Mouse (Mus musculus): ENCODE results near the gene Olfr1495. TPM values are rescaled to one million over a fixed set of nuclear protein-coding genes. Genes with fewer than 3 reads are reported as not detected.
A peak's percentile ranks its signal among the peaks of the same experiment; 100 is the strongest.
"Not testable (repeated sequence)": the region's sequence is repeated elsewhere in the genome, so short reads cannot be mapped to it uniquely, and the experiment has no call there.

Olfr1495 gene
- polyA plus RNA-seq (2012; rRNA removed) = not detected in 2 replicates

GRCm38 (mm10) chr19:13764306-13764705 lies at the start of gene Olfr1495:
Gene Olfr1495 (plus strand): TSS chr19:13764606.
- Histone ChIP-seq H3K4me1 (ENCODE audit: control insufficient read depth, insufficient read depth, low read length) (no peaks in the 10 kb centered on the region), H3K27ac (ENCODE audit: insufficient read depth, low read length) (no peak within 1 kb of the TSS), H3K4me3 (ENCODE audit: insufficient read depth, low read length) (no peak within 1 kb of the TSS)
- no peak for TF ChIP-seq POLR2A (IDR thresholded peaks at IDR 0.05; ENCODE audit: extremely low read depth, insufficient read depth, low read length)
- TF ChIP-seq CTCF (IDR thresholded peaks at IDR 0.05; ENCODE audit: extremely low read depth, insufficient read depth, low read length) = no peak

- TF ChIP-seq CTCF (IDR thresholded peaks at IDR 0.05; ENCODE audit: extremely low read depth, insufficient read depth, low read length) (no peak), POLR2A (IDR thresholded peaks at IDR 0.05; ENCODE audit: extremely low read depth, insufficient read depth, low read length) (no peak)
- Histone ChIP-seq H3K4me3 (ENCODE audit: insufficient read depth, low read length) (no peak within 1 kb of the TSS), H3K27ac (ENCODE audit: insufficient read depth, low read length) (no peak within 1 kb of the TSS), H3K4me1 (ENCODE audit: control insufficient read depth, insufficient read depth, low read length) (no peaks in the 10 kb centered on the region)
Measured at GRCm38 (mm10) chr19:13722978-13723377, 41.4 kb upstream of the Olfr1495 start, which contains the start of gene Olfr1493-ps1. Gene Olfr1493-ps1 (plus strand): TSS chr19:13723278.

- H3K4me3 ChIP-seq (ENCODE audit: insufficient read depth, low read length) = no peak within 1 kb of the TSS
- H3K27ac ChIP-seq (ENCODE audit: insufficient read depth, low read length) = no peak within 1 kb of the TSS
- no peaks in the 10 kb centered on the region for H3K4me1 ChIP-seq (ENCODE audit: control insufficient read depth, insufficient read depth, low read length)
- TF ChIP-seq CTCF (IDR thresholded peaks at IDR 0.05; ENCODE audit: extremely low read depth, insufficient read depth, low read length) (no peak), POLR2A (IDR thresholded peaks at IDR 0.05; ENCODE audit: extremely low read depth, insufficient read depth, low read length) (no peak)
Measured at GRCm38 (mm10) chr19:13739428-13739827, 25.0 kb upstream of the Olfr1495 start, which contains the start of gene Olfr1494. Gene Olfr1494 (plus strand): TSS chr19:13739728.

GRCm38 (mm10) chr19:13749366-13749765 lies 15.0 kb upstream of the Olfr1495 start:
- no peak overlapping the region for H3K4me3 ChIP-seq (ENCODE audit: insufficient read depth, low read length)
- TF ChIP-seq CTCF (IDR thresholded peaks at IDR 0.05; ENCODE audit: extremely low read depth, insufficient read depth, low read length) = no peak
- no peak for TF ChIP-seq POLR2A (IDR thresholded peaks at IDR 0.05; ENCODE audit: extremely low read depth, insufficient read depth, low read length)
- H3K4me1 ChIP-seq (ENCODE audit: control insufficient read depth, insufficient read depth, low read length) = no peaks in the 10 kb centered on the region
- no peak overlapping the region for H3K27ac ChIP-seq (ENCODE audit: insufficient read depth, low read length)

DNA sequence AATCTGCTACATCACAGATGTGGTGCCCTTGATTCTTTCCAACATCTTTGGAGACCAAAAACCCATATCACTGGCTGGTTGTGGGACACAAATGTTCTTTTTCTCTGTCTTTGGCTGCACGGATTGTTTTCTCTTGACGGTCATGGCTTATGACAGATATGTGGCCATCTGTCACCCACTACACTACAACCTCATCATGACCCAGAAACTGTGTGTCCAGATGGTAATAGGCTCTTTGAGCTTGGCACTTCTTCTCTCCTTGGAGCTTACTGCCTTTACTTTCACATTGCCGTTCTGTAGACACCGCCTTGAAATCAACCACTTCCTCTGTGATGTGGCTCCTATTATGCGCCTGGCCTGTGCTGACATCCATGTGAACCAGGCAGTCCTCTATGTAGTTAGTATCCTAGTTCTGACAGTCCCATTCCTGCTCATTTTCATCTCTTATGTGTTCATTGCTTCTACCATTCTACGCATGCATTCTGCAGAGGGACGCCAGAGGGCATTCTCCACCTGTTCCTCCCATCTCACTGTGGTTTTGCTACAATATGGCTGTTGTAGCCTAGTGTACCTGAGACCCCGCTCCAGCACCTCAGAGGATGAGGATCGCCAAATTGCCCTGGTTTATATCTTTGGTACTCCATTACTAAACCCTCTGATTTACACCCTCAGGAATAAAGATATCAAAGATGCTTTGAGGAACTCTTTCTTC lies 4.3 kb downstream of the Olfr1495 start:
- Histone ChIP-seq H3K27ac (ENCODE audit: insufficient read depth, low read length) (no peak overlapping the region), H3K4me3 (ENCODE audit: insufficient read depth, low read length) (no peak overlapping the region), H3K4me1 (ENCODE audit: control insufficient read depth, insufficient read depth, low read length) (no peaks in the 10 kb centered on the region)
- TF ChIP-seq CTCF (IDR thresholded peaks at IDR 0.05; ENCODE audit: extremely low read depth, insufficient read depth, low read length) (no peak), POLR2A (IDR thresholded peaks at IDR 0.05; ENCODE audit: extremely low read depth, insufficient read depth, low read length) (no peak)

GRCm38 (mm10) chr19:13777578-13777977 lies 13.2 kb downstream of the Olfr1495 start, which contains the start of gene Olfr1496:
Gene Olfr1496 (plus strand): TSS chr19:13777878.
- TF ChIP-seq POLR2A (IDR thresholded peaks at IDR 0.05; ENCODE audit: extremely low read depth, insufficient read depth, low read length) (no peak), CTCF (IDR thresholded peaks at IDR 0.05; ENCODE audit: extremely low read depth, insufficient read depth, low read length) (no peak)
- H3K4me3 ChIP-seq (ENCODE audit: insufficient read depth, low read length) = no peak within 1 kb of the TSS
- H3K4me1 ChIP-seq (ENCODE audit: control insufficient read depth, insufficient read depth, low read length) = no peaks in the 10 kb centered on the region
- H3K27ac ChIP-seq (ENCODE audit: insufficient read depth, low read length) = no peak within 1 kb of the TSS

DNA sequence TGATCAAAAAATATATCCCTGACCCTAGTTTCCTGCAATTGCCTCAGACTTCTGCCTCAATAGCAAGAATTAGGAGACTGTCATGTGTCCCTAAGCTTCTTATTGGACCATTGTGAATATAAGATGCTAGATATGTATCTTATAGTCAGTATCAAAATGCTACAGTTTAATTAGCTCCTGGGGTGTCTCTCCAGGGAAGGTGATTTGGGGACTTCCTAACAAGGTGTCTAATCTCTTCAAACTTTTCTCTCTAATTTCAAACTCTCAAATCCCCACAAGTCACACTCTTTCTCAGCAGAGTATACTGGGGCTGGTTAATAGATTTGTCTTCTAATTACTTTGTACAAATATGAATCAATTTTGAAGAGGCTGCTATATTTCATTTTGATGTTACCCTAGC lies 33.7 kb downstream of the Olfr1495 start, which contains the start of gene Olfr1497:
Olfr1497 (minus strand) TSS at position 101 of the 400 bp plus-strand sequence.
- no peak for TF ChIP-seq POLR2A (IDR thresholded peaks at IDR 0.05; ENCODE audit: extremely low read depth, insufficient read depth, low read length)
- no peak for TF ChIP-seq CTCF (IDR thresholded peaks at IDR 0.05; ENCODE audit: extremely low read depth, insufficient read depth, low read length)
- Histone ChIP-seq H3K27ac (ENCODE audit: insufficient read depth, low read length) (no peak within 1 kb of the TSS), H3K4me3 (ENCODE audit: insufficient read depth, low read length) (no peak within 1 kb of the TSS), H3K4me1 (ENCODE audit: control insufficient read depth, insufficient read depth, low read length) (no peaks in the 10 kb centered on the region)

GRCm38 (mm10) chr19:13805486-13805885 lies 41.1 kb downstream of the Olfr1495 start:
- not testable (repeated sequence) for H3K27ac ChIP-seq (ENCODE audit: insufficient read depth, low read length); H3K4me3 ChIP-seq (ENCODE audit: insufficient read depth, low read length)

DNA sequence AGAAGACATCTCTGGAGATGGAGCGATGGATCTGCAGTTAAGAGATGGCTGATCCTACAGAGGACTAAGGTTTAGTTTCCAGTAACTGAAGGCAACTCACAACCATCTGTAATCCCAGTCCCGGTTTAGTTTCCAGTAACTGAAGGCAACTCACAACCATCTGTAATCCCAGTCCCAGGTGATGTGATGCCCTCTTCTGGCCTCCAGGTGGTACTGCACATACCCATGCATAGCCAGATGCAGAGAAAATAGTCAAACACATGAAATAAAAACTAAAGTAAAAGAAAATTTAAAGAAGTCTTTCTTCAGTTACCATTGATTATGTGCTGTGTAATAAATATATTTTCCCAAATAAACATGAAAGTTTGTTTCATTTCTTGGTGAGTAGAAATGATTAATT lies 48.4 kb downstream of the Olfr1495 start:
- Histone ChIP-seq H3K4me1 (ENCODE audit: control insufficient read depth, insufficient read depth, low read length) (no peaks in the 10 kb centered on the region), H3K4me3 (ENCODE audit: insufficient read depth, low read length) (no peak overlapping the region), H3K27ac (ENCODE audit: insufficient read depth, low read length) (no peak overlapping the region)
- TF ChIP-seq CTCF (IDR thresholded peaks at IDR 0.05; ENCODE audit: extremely low read depth, insufficient read depth, low read length) (0 out of 2 replicates have a peak, but pooled peaks have one; percentile 2), POLR2A (IDR thresholded peaks at IDR 0.05; ENCODE audit: extremely low read depth, insufficient read depth, low read length) (no peak)

More at GRCm38 (mm10) chr19:13805486-13805885, 41.1 kb downstream of the Olfr1495 start:
- H3K4me1 ChIP-seq (ENCODE audit: control insufficient read depth, insufficient read depth, low read length) = not testable (repeated sequence)

- TF ChIP-seq POLR2A (IDR thresholded peaks at IDR 0.05; ENCODE audit: extremely low read depth, insufficient read depth, low read length) (no peak), CTCF (IDR thresholded peaks at IDR 0.05; ENCODE audit: extremely low read depth, insufficient read depth, low read length) (0 out of 2 replicates have a peak, but pooled peaks have one; percentile 2)
- H3K27ac ChIP-seq (ENCODE audit: insufficient read depth, low read length) = no peak overlapping the region
- H3K4me3 ChIP-seq (ENCODE audit: insufficient read depth, low read length) = no peak overlapping the region
- no peaks in the 10 kb centered on the region for H3K4me1 ChIP-seq (ENCODE audit: control insufficient read depth, insufficient read depth, low read length)
Measured at GRCm38 (mm10) chr19:13818827-13819226, 54.4 kb downstream of the Olfr1495 start.
